Mouse (Mus musculus) cortical plate, adult 2 months (tissue): ENCODE measurements around the gene Lyrm4. TPM values are rescaled to one million over a fixed set of nuclear protein-coding genes. Genes with fewer than 3 reads are reported as not detected.

Experiments used
- H3K27ac ChIP-seq: fragments of 200-500 bp; 2 replicates; pipeline ENCODE4 v1.5.1; 2012; ENCODE audit warnings: low read length, control low read depth, inconsistent platforms; ENCODE audit not compliant: insufficient read depth
- H3K4me1 ChIP-seq: fragments of 200-500 bp; 2 replicates; pipeline ENCODE4 v1.6.1; 2011; ENCODE audit warnings: low read length; ENCODE audit not compliant: control insufficient read depth, insufficient read depth
- H3K4me3 ChIP-seq: fragments of 200-500 bp; 2 replicates; pipeline ENCODE4 v1.5.1; 2011; ENCODE audit warnings: mild to moderate bottlenecking, low read length, control low read depth; ENCODE audit not compliant: insufficient read depth
- CTCF ChIP-seq: fragments of 200-500 bp; IDR thresholded peaks from 2 replicates; pipeline ENCODE4 v1.5.1; 2011; ENCODE audit warnings: mild to moderate bottlenecking, control low read depth, low read length; ENCODE audit not compliant: insufficient read depth; ENCODE audit errors: extremely low read depth
- POLR2A ChIP-seq: fragments of 200-500 bp; IDR thresholded peaks from 2 replicates; pipeline ENCODE4 v1.6.1; 2011; ENCODE audit warnings: mild to moderate bottlenecking, low read length, control low read depth; ENCODE audit not compliant: insufficient read depth; ENCODE audit errors: extremely low read depth
- polyA plus RNA-seq: library from polyadenylated mRNA; depleted of rRNA; stranded (reverse); fragments of >200 nt; gene quantifications from 2 replicates; pipeline ENCODE4 v1.2.3, GENCODE M21; 2012

The Lyrm4 gene
- polyA plus RNA-seq, 1 experiment = 19.6 TPM

- TF ChIP-seq POLR2A (no peak), CTCF (no peak)
- H3K4me1 ChIP-seq = no peaks in the 10 kb centered on the region
- no peak overlapping the region for H3K27ac ChIP-seq
- no peak overlapping the region for H3K4me3 ChIP-seq
Measured at GRCm38 (mm10) chr13:36105591-36105990, 11.7 kb downstream of the Lyrm4 start.

GRCm38 (mm10) chr13:36096684-36097383, 20.5 kb downstream of the Lyrm4 start:
- TF ChIP-seq POLR2A = no peak
- TF ChIP-seq CTCF = no peak
- Histone ChIP-seq H3K4me1 (no peaks in the 10 kb centered on the region), H3K27ac (no peak overlapping the region), H3K4me3 (no peak overlapping the region)

- Histone ChIP-seq H3K4me1 (peaks cover 6% of the 10 kb centered on the region; the same call in 1 of the 2 replicates), H3K4me3 (no peak overlapping the region), H3K27ac (no peak overlapping the region)
- no peak for TF ChIP-seq POLR2A
Measured at GRCm38 (mm10) chr13:36088168-36088567, 29.2 kb downstream of the Lyrm4 start.

- TF ChIP-seq CTCF (no peak), POLR2A (no peak)
- Histone ChIP-seq H3K27ac (no peak overlapping the region), H3K4me1 (peaks cover 6% of the 10 kb centered on the region; the same call in 1 of the 2 replicates), H3K4me3 (no peak overlapping the region)
Measured at GRCm38 (mm10) chr13:36087427-36087826, 29.9 kb downstream of the Lyrm4 start.

GRCm38 (mm10) chr13:36086608-36087391, 30.5 kb downstream of the Lyrm4 start:
- Histone ChIP-seq H3K4me3 (no peak overlapping the region), H3K27ac (no peak overlapping the region), H3K4me1 (peaks cover 6% of the 10 kb centered on the region; the same call in 1 of the 2 replicates)
- TF ChIP-seq CTCF (no peak), POLR2A (no peak)

- no peak overlapping the region for H3K27ac ChIP-seq
- peaks cover 6% of the 10 kb centered on the region; the same call in 1 of the 2 replicates for H3K4me1 ChIP-seq
- no peak overlapping the region for H3K4me3 ChIP-seq
- no peak for TF ChIP-seq CTCF
- TF ChIP-seq POLR2A = no peak
Measured at GRCm38 (mm10) chr13:36085971-36086370, 31.4 kb downstream of the Lyrm4 start.

GRCm38 (mm10) chr13:36084701-36085100, 32.6 kb downstream of the Lyrm4 start:
- TF ChIP-seq POLR2A = no peak
- no peak for TF ChIP-seq CTCF
- H3K27ac ChIP-seq = no peak overlapping the region
- no peak overlapping the region for H3K4me3 ChIP-seq
- peaks cover 6% of the 10 kb centered on the region; the same call in 1 of the 2 replicates for H3K4me1 ChIP-seq

- TF ChIP-seq POLR2A (no peak), CTCF (no peak)
- Histone ChIP-seq H3K4me1 (peaks cover 5% of the 10 kb centered on the region; the same call in 1 of the 2 replicates), H3K27ac (no peak overlapping the region), H3K4me3 (no peak overlapping the region)
Measured at GRCm38 (mm10) chr13:36081591-36081990, 35.7 kb downstream of the Lyrm4 start.

GRCm38 (mm10) chr13:36074484-36074883, 42.8 kb downstream of the Lyrm4 start:
- Histone ChIP-seq H3K4me1 (0 out of 2 replicates have a peak, but pooled peaks cover 3% of the 10 kb centered on the region), H3K27ac (no peak overlapping the region), H3K4me3 (no peak overlapping the region)
- no peak for TF ChIP-seq POLR2A
- no peak for TF ChIP-seq CTCF
